In the genomic region with DNA sequence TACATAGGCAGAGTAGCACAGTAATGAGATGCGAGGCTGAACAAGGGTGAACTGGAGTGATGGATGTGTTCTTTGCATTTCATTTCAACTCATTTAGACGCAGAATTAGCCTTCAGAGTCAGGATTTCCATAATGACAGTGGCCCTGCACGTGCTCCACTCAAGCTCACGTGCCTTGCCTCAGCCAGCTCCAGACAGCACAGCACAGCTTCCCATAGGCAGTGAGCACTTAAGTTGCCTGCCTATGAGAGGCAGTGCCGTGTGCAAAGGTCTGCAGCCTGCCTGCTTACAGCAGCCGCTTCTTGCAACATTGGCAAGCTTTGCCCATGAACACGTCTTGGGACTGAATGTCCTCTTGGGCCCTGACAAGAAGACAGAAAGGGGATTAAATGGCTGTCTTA, we compare ENCODE assay signal across 16 mouse cellular contexts. TPM values are rescaled to one million over a fixed set of nuclear protein-coding genes. Genes with fewer than 3 reads are reported as not detected.
DNase-seq lines count a peak whose midpoint lies in the region; ATAC-seq and TF ChIP-seq lines count a peak whose summit lies in the region.
"Had no signal": no experiment of that assay in that cellular context is flagged by ENCODE, and none has a peak within 500 bp of the region (broad histone marks: within the 10 kb centered on the region; RNA-seq: fewer than 3 reads in every experiment).

No protein-coding gene starts in this region.

- peak; percentile 91 for ATAC-seq in forebrain, embryonic 12.5 days (ENCODE audit: low FRiP score)
- ATAC-seq in hindbrain, embryonic 15.5 days (ENCODE audit: low FRiP score, low read depth), result peak; percentile 85
- peak; percentile 78 for ATAC-seq in neural tube, embryonic 12.5 days (ENCODE audit: low FRiP score, low read depth)
- ATAC-seq: intestine, embryonic 16.5 days had no signal

- H3K36me3 ChIP-seq in forebrain, embryonic 12.5 days (replicated peaks), result no peaks in the 10 kb centered on the region
- H3K36me3 ChIP-seq in hindbrain, embryonic 15.5 days, result no peaks in the 10 kb centered on the region
- H3K36me3 ChIP-seq in neural tube, embryonic 12.5 days, result no peaks in the 10 kb centered on the region
- H3K36me3 ChIP-seq in limb, embryonic 10.5 days, result no peaks in the 10 kb centered on the region
- H3K36me3 ChIP-seq: embryonic facial prominence, embryonic 13.5 days; limb, embryonic 15.5 days; lung, embryonic 15.5 days had no signal

- H3K4me1 ChIP-seq in lung, adult 2 months (ENCODE audit: control insufficient read depth, insufficient read depth, low read length), result peaks cover 10% of the 10 kb centered on the region
- H3K4me1 ChIP-seq in forebrain, embryonic 12.5 days, result peaks cover 15% of the 10 kb centered on the region
- H3K4me1 ChIP-seq in hindbrain, embryonic 15.5 days (replicated peaks), result peaks cover 15% of the 10 kb centered on the region
- peaks cover 6% of the 10 kb centered on the region; the same call in 1 of the 2 replicates for H3K4me1 ChIP-seq in neural tube, embryonic 12.5 days
- peaks cover 20% of the 10 kb centered on the region for H3K4me1 ChIP-seq in limb, embryonic 10.5 days
- H3K4me1 ChIP-seq: embryonic facial prominence, embryonic 13.5 days had no signal

- no peak overlapping the region for H3K9ac ChIP-seq in forebrain, embryonic 12.5 days
- H3K9ac ChIP-seq in hindbrain, embryonic 15.5 days, result no peak overlapping the region
- no peak overlapping the region for H3K9ac ChIP-seq in neural tube, embryonic 12.5 days
- H3K9ac ChIP-seq: embryonic facial prominence, embryonic 13.5 days; limb, embryonic 15.5 days; lung, embryonic 15.5 days had no signal

- H3K9me3 ChIP-seq in forebrain, embryonic 12.5 days, result no peaks in the 10 kb centered on the region
- H3K9me3 ChIP-seq in hindbrain, embryonic 15.5 days, result no peaks in the 10 kb centered on the region
- no peaks in the 10 kb centered on the region for H3K9me3 ChIP-seq in neural tube, embryonic 12.5 days
- H3K9me3 ChIP-seq in limb, embryonic 10.5 days (replicated peaks), result no peaks in the 10 kb centered on the region
- H3K9me3 ChIP-seq: embryonic facial prominence, embryonic 13.5 days; limb, embryonic 15.5 days; lung, embryonic 15.5 days had no signal

- WGBS in lung, adult 2 months, result 71% methylated on average over 7 of the region's 7 CpGs
- WGBS in forebrain, embryonic 12.5 days, result 42% methylated on average over 7 of the region's 7 CpGs
- 27% methylated on average over 7 of the region's 7 CpGs for WGBS in hindbrain, embryonic 15.5 days
- WGBS in neural tube, embryonic 12.5 days, result 60% methylated on average over 7 of the region's 7 CpGs
- WGBS in limb, embryonic 10.5 days, result 80% methylated on average over 7 of the region's 7 CpGs

- no peak for TF ChIP-seq CTCF in lung, adult 2 months (IDR thresholded peaks at IDR 0.05; ENCODE audit: insufficient read depth, low read length)

- peak; percentile 58 for DNase-seq in lung, postnatal 36 days
- DNase-seq in lung, adult 2 months, result no peak
- no peak for DNase-seq in limb, embryonic 10.5 days (ENCODE audit: low spot score)
- DNase-seq in layer of hippocampus, adult 11-12 months (ENCODE audit: low spot score), result no peak
- DNase-seq in adrenal gland, postnatal 4 days (ENCODE audit: low spot score in 2 of 2), result no peak
- DNase-seq: adrenal gland, adult 8-10 months; heart, adult 11 months; heart, postnatal 10 days had no signal

- H3K27ac ChIP-seq in forebrain, embryonic 12.5 days, result 0 out of 2 replicates have a peak overlapping the region, but pooled peaks have one; percentile 32
- peak overlapping the region; percentile 47 for H3K27ac ChIP-seq in hindbrain, embryonic 15.5 days (replicated peaks)
- H3K27ac ChIP-seq in neural tube, embryonic 12.5 days, result no peak overlapping the region
- H3K27ac ChIP-seq in limb, embryonic 10.5 days, result no peak overlapping the region
- H3K27ac ChIP-seq: embryonic facial prominence, embryonic 13.5 days; limb, embryonic 15.5 days; lung, embryonic 15.5 days had no signal

- no peak for TF ChIP-seq POLR2A in lung, adult 2 months (IDR thresholded peaks at IDR 0.05; ENCODE audit: borderline replicate concordance, extremely low read depth, low read depth, low read length)

- no peak overlapping the region for H3K4me3 ChIP-seq in lung, adult 2 months (replicated peaks; ENCODE audit: extremely low read depth, low read depth, low read length)
- H3K4me3 ChIP-seq in forebrain, embryonic 12.5 days (replicated peaks), result no peak overlapping the region
- no peak overlapping the region for H3K4me3 ChIP-seq in hindbrain, embryonic 15.5 days
- no peak overlapping the region for H3K4me3 ChIP-seq in neural tube, embryonic 12.5 days
- no peak overlapping the region for H3K4me3 ChIP-seq in limb, embryonic 10.5 days
- H3K4me3 ChIP-seq: embryonic facial prominence, embryonic 13.5 days; limb, embryonic 15.5 days; lung, embryonic 15.5 days; megakaryocyte, embryonic 14.5 days had no signal

- no peaks in the 10 kb centered on the region for H3K27me3 ChIP-seq in forebrain, embryonic 12.5 days
- no peaks in the 10 kb centered on the region for H3K27me3 ChIP-seq in hindbrain, embryonic 15.5 days
- no peaks in the 10 kb centered on the region for H3K27me3 ChIP-seq in neural tube, embryonic 12.5 days (replicated peaks)
- H3K27me3 ChIP-seq in limb, embryonic 10.5 days (ENCODE audit: low read depth, poor library complexity, severe bottlenecking), result no peaks in the 10 kb centered on the region
- H3K27me3 ChIP-seq: embryonic facial prominence, embryonic 13.5 days; limb, embryonic 15.5 days; lung, embryonic 15.5 days; megakaryocyte, embryonic 14.5 days had no signal

- no peak overlapping the region for H3K4me2 ChIP-seq in forebrain, embryonic 12.5 days
- H3K4me2 ChIP-seq in hindbrain, embryonic 15.5 days, result no peak overlapping the region
- H3K4me2 ChIP-seq in neural tube, embryonic 12.5 days (replicated peaks), result no peak overlapping the region
- H3K4me2 ChIP-seq: embryonic facial prominence, embryonic 13.5 days; limb, embryonic 15.5 days; lung, embryonic 15.5 days had no signal

RNA-seq across cellular contexts. Expression of a gene that starts 54.0 kb away (rescaled TPM):
- 13.4 and 17.4 TPM in 2 replicates for polyA plus RNA-seq in lung, adult 2 months (2012; rRNA removed)
- polyA plus RNA-seq in forebrain, embryonic 12.5 days (2016; fragmentation: Nextera tagmentation; extraction: Ambion mirVana), result 11.7 and 14.0 TPM in 2 replicates
- polyA plus RNA-seq in hindbrain, embryonic 15.5 days (2015; fragmentation: Nextera tagmentation; extraction: Ambion mirVana), result 15.4 and 17.8 TPM in 2 replicates
- 14.4 and 18.4 TPM in 2 replicates for polyA plus RNA-seq in neural tube, embryonic 12.5 days (2016; fragmentation: Nextera tagmentation; extraction: Ambion mirVana)
- 1.0 and 1.7 TPM in 2 replicates for polyA plus RNA-seq in limb, embryonic 10.5 days (2016; fragmentation: Nextera tagmentation; extraction: Ambion mirVana)
- total RNA-seq in adrenal gland, postnatal 4 days (2021), result 10 to 100 TPM; 78.2 to 91.3 TPM

Comparison
In these comparisons a context has a peak if more than half of its experiments do, and no peak if none do; other contexts are left out.
1. H3K27ac ChIP-seq: peak in forebrain, embryonic 12.5 days (single experiment) and hindbrain, embryonic 15.5 days (single experiment); none in neural tube, embryonic 12.5 days (single experiment) and limb, embryonic 10.5 days (single experiment).
2. Peak in every context shown above with its lines, with median percentiles within 50 percentile points of each other: ATAC-seq.